Mouse (Mus musculus): ENCODE measurements around the gene Krt71. TPM values are rescaled to one million over a fixed set of nuclear protein-coding genes. Genes with fewer than 3 reads are reported as not detected.

Krt71 gene
- polyA plus RNA-seq (2015; fragmentation: Nextera tagmentation; extraction: Ambion mirVana) = not detected in 2 replicates

DNA sequence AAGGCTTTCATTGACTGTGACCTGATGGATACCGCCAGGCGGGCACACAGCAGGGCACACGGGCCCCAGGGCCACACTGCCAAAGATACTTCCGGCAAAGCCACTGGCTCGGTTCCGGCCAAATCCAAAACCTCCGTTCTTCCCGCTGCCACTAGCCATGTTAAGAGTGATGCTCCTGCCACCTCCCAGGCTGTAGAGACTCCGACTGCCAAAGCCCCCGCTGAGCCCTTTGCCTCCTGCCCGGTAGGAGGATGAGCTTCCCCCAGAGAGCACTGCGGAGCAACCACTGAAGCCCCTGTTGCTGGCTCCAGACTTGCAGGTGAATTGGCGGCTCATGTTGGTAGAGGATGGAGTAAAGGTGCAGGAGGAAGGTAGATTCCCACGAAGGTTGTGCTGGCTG, at the start of gene Krt71:
Gene Krt71, minus strand, starts transcription at position 399 of the 400 bp plus-strand sequence.
- Histone ChIP-seq H3K27me3 (replicated peaks) (peaks cover 9% of the 10 kb centered on the region; the same call in 1 of the 2 replicates), H3K9me3 (no peaks in the 10 kb centered on the region), H3K9ac (no peak within 1 kb of the TSS), H3K27ac (no peak within 1 kb of the TSS), H3K4me1 (replicated peaks) (no peaks in the 10 kb centered on the region), H3K4me2 (replicated peaks) (no peak within 1 kb of the TSS), H3K36me3 (no peaks in the 10 kb centered on the region), H3K4me3 (replicated peaks) (no peak within 1 kb of the TSS)
- ATAC-seq = no peak
- WGBS = 56% methylated on average over 14 of the region's 14 CpGs

DNA sequence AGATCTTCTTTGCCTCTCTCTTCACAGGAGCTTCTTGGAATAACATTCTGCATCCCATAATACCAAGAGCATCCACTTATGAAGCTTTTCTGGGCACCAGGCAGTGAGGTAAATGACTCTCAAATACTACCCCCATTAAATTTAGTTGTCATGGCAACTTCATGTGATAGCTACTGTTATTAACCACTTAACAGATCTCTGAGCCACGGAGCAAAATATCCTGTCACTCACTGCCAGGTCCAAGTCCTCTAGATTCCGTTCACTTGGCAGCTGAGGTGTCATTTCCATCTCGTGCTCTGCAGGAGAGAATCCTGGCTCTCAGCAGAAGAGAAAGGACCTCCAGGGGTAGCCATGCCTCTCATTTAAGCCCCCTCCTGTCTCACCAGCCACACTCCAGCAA, 48.0 kb upstream of the Krt71 start:
- Histone ChIP-seq H3K4me1 (replicated peaks) (no peaks in the 10 kb centered on the region), H3K4me3 (replicated peaks) (no peak overlapping the region), H3K36me3 (no peaks in the 10 kb centered on the region), H3K9ac (no peak overlapping the region), H3K4me2 (replicated peaks) (no peak overlapping the region), H3K27me3 (replicated peaks) (peaks cover 6% of the 10 kb centered on the region; the same call in 1 of the 2 replicates), H3K27ac (no peak overlapping the region), H3K9me3 (no peaks in the 10 kb centered on the region)
- 27% methylated on average over 3 of the region's 3 CpGs for WGBS
- ATAC-seq = no peak

GRCm38 (mm10) chr15:101786360-101786759, 43.5 kb upstream of the Krt71 start, which contains the start of gene Krt72:
Krt72 (minus strand) TSS chr15:101786460.
- Histone ChIP-seq H3K4me3 (replicated peaks) (no peak within 1 kb of the TSS), H3K9ac (no peak within 1 kb of the TSS), H3K27me3 (replicated peaks) (no peaks in the 10 kb centered on the region), H3K9me3 (no peaks in the 10 kb centered on the region), H3K36me3 (no peaks in the 10 kb centered on the region), H3K4me2 (replicated peaks) (no peak within 1 kb of the TSS), H3K4me1 (replicated peaks) (no peaks in the 10 kb centered on the region), H3K27ac (no peak within 1 kb of the TSS)
- 88% methylated on average over 18 of the region's 18 CpGs for WGBS
- ATAC-seq = no peak

GRCm38 (mm10) chr15:101773420-101773819, 30.5 kb upstream of the Krt71 start:
- Histone ChIP-seq H3K9me3 (no peaks in the 10 kb centered on the region), H3K4me2 (replicated peaks) (no peak overlapping the region), H3K27ac (no peak overlapping the region), H3K27me3 (replicated peaks) (no peaks in the 10 kb centered on the region), H3K36me3 (no peaks in the 10 kb centered on the region), H3K9ac (no peak overlapping the region), H3K4me1 (replicated peaks) (no peaks in the 10 kb centered on the region), H3K4me3 (replicated peaks) (no peak overlapping the region)
- ATAC-seq = no peak
- WGBS = 68% methylated on average over 10 of the region's 10 CpGs

DNA sequence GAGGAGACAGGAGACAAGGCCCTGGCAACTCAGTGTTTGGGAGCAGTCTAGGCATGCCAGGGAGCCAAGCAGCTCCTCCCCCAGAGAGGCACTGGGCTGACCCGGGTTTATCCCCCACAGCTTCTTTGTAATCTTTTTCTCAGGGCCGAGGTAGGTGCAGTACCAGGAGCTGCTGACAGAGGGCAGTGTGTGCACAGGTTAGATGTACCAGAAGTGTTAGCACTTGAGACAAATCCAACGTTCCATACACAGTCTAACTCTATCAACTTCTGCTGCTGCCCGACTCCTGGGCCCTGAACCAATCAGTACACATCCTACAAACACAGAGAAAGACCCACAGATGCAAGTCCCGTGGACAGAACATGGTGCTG, 29.8 kb upstream of the Krt71 start:
- H3K27ac ChIP-seq = no peak overlapping the region
- 4% methylated on average over 5 of the region's 5 CpGs for WGBS

GRCm38 (mm10) chr15:101772080-101772710, 29.3 kb upstream of the Krt71 start:
- no peak overlapping the region for H3K9ac ChIP-seq
- no peak overlapping the region for H3K4me3 ChIP-seq (replicated peaks)
- no peak; the same call in 1 of the 2 replicates for ATAC-seq
- H3K4me2 ChIP-seq (replicated peaks) = no peak overlapping the region
- no peaks in the 10 kb centered on the region for H3K9me3 ChIP-seq
- H3K4me1 ChIP-seq (replicated peaks) = no peaks in the 10 kb centered on the region
- no peaks in the 10 kb centered on the region for H3K36me3 ChIP-seq
- H3K27me3 ChIP-seq (replicated peaks) = no peaks in the 10 kb centered on the region
- 76% methylated on average over 5 of the region's 5 CpGs for whole genome bisulfite sequencing
- no peak overlapping the region for H3K27ac ChIP-seq

More for the DNA sequence above, 29.8 kb upstream of the Krt71 start:
- peak; percentile 65 for ATAC-seq
- Histone ChIP-seq H3K9me3 (no peaks in the 10 kb centered on the region), H3K4me3 (replicated peaks) (no peak overlapping the region), H3K4me2 (replicated peaks) (no peak overlapping the region), H3K27me3 (replicated peaks) (no peaks in the 10 kb centered on the region), H3K36me3 (no peaks in the 10 kb centered on the region), H3K9ac (no peak overlapping the region), H3K4me1 (replicated peaks) (no peaks in the 10 kb centered on the region)

GRCm38 (mm10) chr15:101770226-101770625, 27.3 kb upstream of the Krt71 start:
- Histone ChIP-seq H3K9ac (no peak overlapping the region), H3K4me2 (replicated peaks) (no peak overlapping the region), H3K27ac (no peak overlapping the region), H3K9me3 (no peaks in the 10 kb centered on the region), H3K27me3 (replicated peaks) (no peaks in the 10 kb centered on the region), H3K36me3 (no peaks in the 10 kb centered on the region), H3K4me3 (replicated peaks) (no peak overlapping the region), H3K4me1 (replicated peaks) (no peaks in the 10 kb centered on the region)
- WGBS = 33% methylated on average over 8 of the region's 8 CpGs
- no peak for ATAC-seq

GRCm38 (mm10) chr15:101737786-101738185, 5.1 kb downstream of the Krt71 start:
- Histone ChIP-seq H3K4me3 (replicated peaks) (no peak overlapping the region), H3K27ac (no peak overlapping the region), H3K4me1 (replicated peaks) (no peaks in the 10 kb centered on the region), H3K4me2 (replicated peaks) (no peak overlapping the region), H3K36me3 (no peaks in the 10 kb centered on the region), H3K9me3 (no peaks in the 10 kb centered on the region), H3K27me3 (replicated peaks) (peaks cover 5% of the 10 kb centered on the region; the same call in 1 of the 2 replicates), H3K9ac (no peak overlapping the region)
- 67% methylated on average over 7 of the region's 7 CpGs for WGBS
- no peak for ATAC-seq

DNA sequence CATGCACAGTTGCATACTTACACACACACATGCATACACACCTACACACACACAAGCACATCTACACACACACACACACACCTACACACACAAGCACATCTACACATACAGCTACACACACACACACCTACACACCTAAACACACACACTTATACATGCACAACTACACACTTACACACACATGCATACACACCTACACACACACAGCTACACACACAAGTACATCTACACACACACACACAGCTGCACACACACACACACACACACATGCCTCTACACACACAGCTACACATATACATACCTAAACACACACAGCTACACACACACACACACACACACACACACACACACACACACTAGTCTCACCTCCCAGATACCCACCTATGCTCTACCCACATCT, 12.3 kb downstream of the Krt71 start:
- H3K4me2 ChIP-seq (replicated peaks) = no peak overlapping the region
- H3K4me1 ChIP-seq (replicated peaks) = no peaks in the 10 kb centered on the region
- H3K36me3 ChIP-seq = no peaks in the 10 kb centered on the region
- no peaks in the 10 kb centered on the region for H3K9me3 ChIP-seq
- no peak overlapping the region for H3K27ac ChIP-seq
- H3K4me3 ChIP-seq (replicated peaks) = no peak overlapping the region
- no peaks in the 10 kb centered on the region for H3K27me3 ChIP-seq (replicated peaks)
- H3K9ac ChIP-seq = no peak overlapping the region
- ATAC-seq = no peak

- Histone ChIP-seq H3K27ac (no peak overlapping the region), H3K36me3 (no peaks in the 10 kb centered on the region), H3K4me1 (replicated peaks) (no peaks in the 10 kb centered on the region), H3K4me3 (replicated peaks) (no peak overlapping the region), H3K4me2 (replicated peaks) (no peak overlapping the region), H3K27me3 (replicated peaks) (no peaks in the 10 kb centered on the region), H3K9me3 (no peaks in the 10 kb centered on the region), H3K9ac (no peak overlapping the region)
- WGBS = 50% methylated on average over 5 of the region's 5 CpGs
- ATAC-seq = no peak
These were observed 18.2 kb downstream of the Krt71 start for GRCm38 (mm10) chr15:101724686-101725085.

GRCm38 (mm10) chr15:101715831-101716230, 27.1 kb downstream of the Krt71 start:
- H3K9ac ChIP-seq = no peak overlapping the region
- H3K27ac ChIP-seq = no peak overlapping the region
- WGBS = 78% methylated on average over 3 of the region's 3 CpGs
- no peaks in the 10 kb centered on the region for H3K9me3 ChIP-seq
- no peak overlapping the region for H3K4me2 ChIP-seq (replicated peaks)
- no peak for ATAC-seq
- H3K4me1 ChIP-seq (replicated peaks) = no peaks in the 10 kb centered on the region; the same call in 1 of the 2 replicates
- H3K27me3 ChIP-seq (replicated peaks) = no peaks in the 10 kb centered on the region
- H3K36me3 ChIP-seq = no peaks in the 10 kb centered on the region
- no peak overlapping the region for H3K4me3 ChIP-seq (replicated peaks)

DNA sequence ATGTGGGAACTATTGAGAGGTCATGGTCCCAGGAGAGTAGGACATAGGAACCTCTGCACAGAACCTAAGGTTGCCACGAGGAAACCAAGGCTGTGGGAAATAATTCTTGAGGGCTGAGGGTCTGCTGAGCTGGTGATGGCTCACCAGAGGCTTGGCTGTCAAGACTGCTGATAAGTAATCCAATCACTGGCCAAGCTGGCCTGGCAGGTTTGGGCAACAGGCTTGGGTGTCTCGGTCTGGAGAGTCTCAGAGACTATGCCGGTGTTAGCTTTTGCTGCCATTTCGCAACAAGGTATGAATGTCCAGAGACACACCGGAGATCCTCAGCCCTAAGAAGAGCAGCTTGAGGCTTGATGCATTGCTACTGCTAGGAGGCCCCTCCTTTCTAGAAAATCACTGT, 28.6 kb downstream of the Krt71 start:
- no peak overlapping the region for H3K4me3 ChIP-seq (replicated peaks)
- ATAC-seq = no peak
- H3K4me2 ChIP-seq (replicated peaks) = no peak overlapping the region
- H3K36me3 ChIP-seq = no peaks in the 10 kb centered on the region
- 61% methylated on average over 5 of the region's 5 CpGs for WGBS
- no peaks in the 10 kb centered on the region for H3K27me3 ChIP-seq (replicated peaks)
- no peak overlapping the region for H3K27ac ChIP-seq
- no peaks in the 10 kb centered on the region; the same call in 1 of the 2 replicates for H3K4me1 ChIP-seq (replicated peaks)
- H3K9ac ChIP-seq = no peak overlapping the region
- no peaks in the 10 kb centered on the region for H3K9me3 ChIP-seq

DNA sequence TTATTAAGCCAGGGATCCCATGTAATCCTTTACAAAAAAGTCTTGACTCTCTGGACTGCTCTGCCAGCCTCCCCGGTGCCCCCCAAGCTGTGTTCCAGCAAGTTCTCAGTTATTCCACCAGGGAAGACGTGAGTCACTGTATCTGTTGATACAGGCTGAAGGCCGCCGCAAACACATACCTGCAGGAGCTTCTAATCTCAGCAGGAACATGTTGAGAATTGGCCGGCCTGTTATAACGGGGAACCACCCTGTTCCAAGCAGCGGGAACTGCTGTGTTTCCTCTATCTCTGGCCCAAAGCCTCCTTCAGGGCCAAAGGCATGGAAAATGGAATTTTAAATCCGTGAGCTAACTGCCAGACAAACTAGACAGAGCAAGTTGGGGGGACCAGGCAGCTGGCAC, 29.2 kb downstream of the Krt71 start:
- no peak overlapping the region for H3K27ac ChIP-seq
- H3K27me3 ChIP-seq (replicated peaks) = no peaks in the 10 kb centered on the region
- no peaks in the 10 kb centered on the region for H3K36me3 ChIP-seq
- H3K4me1 ChIP-seq (replicated peaks) = no peaks in the 10 kb centered on the region; the same call in 1 of the 2 replicates
- WGBS = 62% methylated on average over 8 of the region's 8 CpGs
- no peak overlapping the region for H3K4me2 ChIP-seq (replicated peaks)
- ATAC-seq = no peak
- H3K9me3 ChIP-seq = no peaks in the 10 kb centered on the region
- H3K9ac ChIP-seq = no peak overlapping the region
- no peak overlapping the region for H3K4me3 ChIP-seq (replicated peaks)

Measured in intestine, embryonic 15.5 days (tissue).